Comparison of ENCODE assay signal across 16 mouse cellular contexts in genomic region chr13:112807936-112808667, GRCm38 (mm10). TPM values are rescaled to one million over a fixed set of nuclear protein-coding genes. Genes with fewer than 3 reads are reported as not detected.
DNase-seq lines count a peak whose midpoint lies in the region; ATAC-seq and TF ChIP-seq lines count a peak whose summit lies in the region.
"Had no signal": no experiment of that assay in that cellular context is flagged by ENCODE, and none has a peak within 500 bp of the region (broad histone marks: within the 10 kb centered on the region; RNA-seq: fewer than 3 reads in every experiment).

No protein-coding gene starts in this region.

- peak overlapping the region; percentile 67 for H3K27ac ChIP-seq in intestine, postnatal 0 days (ENCODE audit: low read depth, low read length)
- no peak overlapping the region for H3K27ac ChIP-seq in hindbrain, embryonic 12.5 days
- H3K27ac ChIP-seq: hindbrain, postnatal 0 days; midbrain, embryonic 12.5 days had no signal

- H3K27me3 ChIP-seq in intestine, postnatal 0 days (replicated peaks; ENCODE audit: control insufficient read depth, insufficient read depth, low read length) = no peaks in the 10 kb centered on the region
- H3K27me3 ChIP-seq in hindbrain, embryonic 12.5 days = no peaks in the 10 kb centered on the region
- H3K27me3 ChIP-seq: midbrain, embryonic 12.5 days had no signal

- peak overlapping the region; percentile 33 for H3K4me2 ChIP-seq in intestine, postnatal 0 days (replicated peaks; ENCODE audit: low read depth)
- no peak overlapping the region for H3K4me2 ChIP-seq in hindbrain, embryonic 12.5 days (replicated peaks)
- H3K4me2 ChIP-seq: lung, embryonic 14.5 days; midbrain, embryonic 12.5 days had no signal

- peak; percentile 38 for DNase-seq in lung, postnatal 36 days
- no peak for DNase-seq in lung, postnatal 25 days (ENCODE audit: low spot score)
- DNase-seq in layer of hippocampus, postnatal 14 days (ENCODE audit: low spot score in 2 of 2) = no peak
- no peak for DNase-seq in left cerebral cortex, postnatal 14 days (ENCODE audit: low spot score in 2 of 2)
- DNase-seq: cerebellum, adult 2 months; kidney, postnatal 10 days; layer of hippocampus, adult 9-11 months; lung, embryonic 14.5 days; right cerebral cortex, adult 18-20 months; thymus, postnatal 4 days had no signal

- intact Hi-C loops in left cerebral cortex, postnatal 14 days (cut with DNase I) = no loop called here

- 43% methylated on average over 10 of the region's 10 CpGs for WGBS in intestine, postnatal 0 days
- WGBS in hindbrain, embryonic 12.5 days = 85% methylated on average over 10 of the region's 10 CpGs

- peak; percentile 61 for ATAC-seq in intestine, postnatal 0 days
- peak; percentile 89 for ATAC-seq in megakaryocyte progenitor cell, adult 5-6 weeks (replicated peaks; ENCODE audit: poor library complexity)
- no peak for ATAC-seq in hindbrain, embryonic 12.5 days (ENCODE audit: low FRiP score)
- ATAC-seq: hindbrain, postnatal 0 days had no signal

- no peaks in the 10 kb centered on the region for H3K36me3 ChIP-seq in intestine, postnatal 0 days (ENCODE audit: control insufficient read depth, insufficient read depth)
- peaks cover 15% of the 10 kb centered on the region for H3K36me3 ChIP-seq in hindbrain, embryonic 12.5 days

- no peak overlapping the region for H3K9ac ChIP-seq in intestine, postnatal 0 days (ENCODE audit: low read depth, low read length)
- no peak overlapping the region for H3K9ac ChIP-seq in hindbrain, embryonic 12.5 days
- H3K9ac ChIP-seq: lung, embryonic 14.5 days; midbrain, embryonic 12.5 days had no signal

- H3K4me3 ChIP-seq in intestine, postnatal 0 days (ENCODE audit: low read depth, low read length) = no peak overlapping the region
- no peak overlapping the region for H3K4me3 ChIP-seq in hindbrain, embryonic 12.5 days
- H3K4me3 ChIP-seq: midbrain, embryonic 12.5 days; myocyte had no signal

- no peak for TF ChIP-seq CTCF in intestine, postnatal 0 days (IDR thresholded peaks at IDR 0.05; ENCODE audit: low read depth)

- no peaks in the 10 kb centered on the region for H3K9me3 ChIP-seq in intestine, postnatal 0 days (ENCODE audit: control insufficient read depth)
- H3K9me3 ChIP-seq in hindbrain, embryonic 12.5 days (replicated peaks) = no peaks in the 10 kb centered on the region
- H3K9me3 ChIP-seq: midbrain, embryonic 12.5 days had no signal

- H3K4me1 ChIP-seq in intestine, postnatal 0 days (replicated peaks; ENCODE audit: control insufficient read depth, insufficient read depth, low read length) = no peaks in the 10 kb centered on the region; the same call in 1 of the 2 replicates
- H3K4me1 ChIP-seq in hindbrain, embryonic 12.5 days = peaks cover 9% of the 10 kb centered on the region; the same call in 1 of the 2 replicates

RNA-seq across cellular contexts. Expression of gene Plpp1, which starts 7.5 kb away (rescaled TPM):
- 91.0 and 98.5 TPM in 2 replicates for polyA plus RNA-seq in intestine, postnatal 0 days (2015; fragmentation: Nextera tagmentation; extraction: Ambion mirVana)
- total RNA-seq in megakaryocyte progenitor cell, adult 5-6 weeks (2015) = 1.2 and 1.6 TPM in 2 replicates
- 1.0 and 2.7 TPM in 2 replicates for total RNA-seq in megakaryocyte progenitor cell, adult 5-6 weeks (2017)
- 10 to 100 TPM; 27.2 to 33.5 TPM for total RNA-seq in layer of hippocampus, postnatal 14 days (2021)
- 10 to 100 TPM; 26.9 TPM for total RNA-seq in left cerebral cortex, postnatal 14 days (2021)
- 31.5 and 37.6 TPM in 2 replicates for polyA plus RNA-seq in hindbrain, embryonic 12.5 days (2016; fragmentation: Nextera tagmentation; extraction: Ambion mirVana)

Comparison
In these comparisons a context has a peak if more than half of its experiments do, and no peak if none do; other contexts are left out.
1. RNA of gene Plpp1, which starts 7.5 kb away (total RNA-seq): 27.2 to 33.5 TPM in layer of hippocampus, postnatal 14 days and 26.9 TPM in left cerebral cortex, postnatal 14 days; 1.0 to 2.7 TPM in megakaryocyte progenitor cell, adult 5-6 weeks; every median in the first group is over 4 times any median in the second.